Mouse (Mus musculus) mature B cell (primary cell): ENCODE results near the gene Rasgef1b.

Experiments used
- in situ Hi-C: fragments of 300-500 bp; cut with MboI; formaldehyde crosslinking; loops from 2 replicates; pipeline ENCODE4 v1.14.3; 2019

Rasgef1b gene

GRCm38 (mm10) chr5:99495354-99496156 is 233.3 kb downstream of the Rasgef1b start:
- in situ Hi-C loops: no loop called here

DNA sequence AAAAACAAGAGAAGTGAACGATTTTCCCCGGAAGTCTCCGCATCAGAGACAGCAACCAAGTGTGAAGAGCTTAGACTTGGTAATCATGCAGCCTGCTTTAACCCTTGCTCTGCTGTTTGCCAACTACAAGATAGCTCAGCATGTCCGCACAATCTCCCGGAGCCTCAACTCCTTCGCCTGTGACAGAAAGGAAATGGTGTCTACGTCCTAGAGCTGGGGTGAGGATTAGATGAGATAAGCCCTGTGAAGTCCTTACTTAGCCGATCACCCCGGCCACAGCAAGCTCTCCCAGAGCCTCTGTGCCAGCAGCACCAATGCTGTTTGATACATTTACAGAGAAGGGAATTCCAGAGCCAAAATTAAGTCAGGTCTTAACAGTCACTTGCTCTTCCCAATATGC is 235.0 kb downstream of the Rasgef1b start:
- in situ Hi-C loops: no loop called here

DNA sequence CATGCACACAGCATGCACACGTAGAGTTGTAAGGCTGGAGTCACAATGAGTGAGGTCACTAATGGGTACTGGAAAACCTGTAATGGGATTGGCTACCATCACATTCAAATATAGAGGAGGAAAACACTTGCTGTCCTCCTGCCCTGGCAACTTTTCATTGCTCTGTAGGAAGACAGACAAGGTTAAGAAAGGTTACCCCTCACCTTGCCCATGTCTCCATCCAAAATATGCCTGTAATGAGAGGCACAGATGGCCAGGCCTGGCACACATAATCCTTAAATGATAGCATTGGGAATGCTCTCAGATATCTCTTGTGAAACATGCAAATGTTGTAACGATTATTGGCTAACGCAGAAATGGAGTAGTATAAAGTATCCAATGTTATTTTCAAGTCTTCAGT is 235.8 kb downstream of the Rasgef1b start:
- in situ Hi-C loops: no loop called here

DNA sequence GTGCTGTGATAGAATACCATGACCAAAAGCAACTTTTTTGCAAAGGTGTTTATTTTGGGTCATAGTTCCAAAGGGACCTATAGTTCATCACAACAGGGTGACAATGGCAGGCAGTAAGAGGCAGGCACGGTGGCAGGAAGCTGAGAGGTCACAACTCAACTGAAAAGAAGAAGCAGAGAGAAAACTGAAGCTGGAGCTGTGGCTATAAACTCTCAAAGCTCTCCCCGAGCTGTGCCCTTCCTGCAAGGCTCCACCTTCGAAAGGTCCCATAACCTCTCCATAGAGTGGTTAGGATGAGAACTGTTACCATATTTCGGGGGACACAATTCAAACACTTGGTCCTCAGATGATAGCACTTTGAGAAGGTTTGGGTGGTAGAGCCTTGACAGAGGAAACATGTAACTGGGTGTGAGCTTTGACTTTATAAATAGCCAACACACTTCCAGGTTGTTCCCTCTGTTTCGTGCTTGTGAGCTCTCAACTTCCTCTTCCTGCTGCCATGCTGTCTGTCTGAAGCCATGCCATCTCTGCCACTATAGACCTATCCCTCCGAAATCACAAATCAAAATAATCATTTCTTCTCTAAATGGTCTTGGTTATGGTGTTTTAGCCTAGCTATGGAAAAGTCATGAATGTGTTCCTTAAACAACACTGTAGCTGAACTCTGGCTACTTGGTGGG is 240.2 kb downstream of the Rasgef1b start:
- in situ Hi-C loops: no loop called here

DNA sequence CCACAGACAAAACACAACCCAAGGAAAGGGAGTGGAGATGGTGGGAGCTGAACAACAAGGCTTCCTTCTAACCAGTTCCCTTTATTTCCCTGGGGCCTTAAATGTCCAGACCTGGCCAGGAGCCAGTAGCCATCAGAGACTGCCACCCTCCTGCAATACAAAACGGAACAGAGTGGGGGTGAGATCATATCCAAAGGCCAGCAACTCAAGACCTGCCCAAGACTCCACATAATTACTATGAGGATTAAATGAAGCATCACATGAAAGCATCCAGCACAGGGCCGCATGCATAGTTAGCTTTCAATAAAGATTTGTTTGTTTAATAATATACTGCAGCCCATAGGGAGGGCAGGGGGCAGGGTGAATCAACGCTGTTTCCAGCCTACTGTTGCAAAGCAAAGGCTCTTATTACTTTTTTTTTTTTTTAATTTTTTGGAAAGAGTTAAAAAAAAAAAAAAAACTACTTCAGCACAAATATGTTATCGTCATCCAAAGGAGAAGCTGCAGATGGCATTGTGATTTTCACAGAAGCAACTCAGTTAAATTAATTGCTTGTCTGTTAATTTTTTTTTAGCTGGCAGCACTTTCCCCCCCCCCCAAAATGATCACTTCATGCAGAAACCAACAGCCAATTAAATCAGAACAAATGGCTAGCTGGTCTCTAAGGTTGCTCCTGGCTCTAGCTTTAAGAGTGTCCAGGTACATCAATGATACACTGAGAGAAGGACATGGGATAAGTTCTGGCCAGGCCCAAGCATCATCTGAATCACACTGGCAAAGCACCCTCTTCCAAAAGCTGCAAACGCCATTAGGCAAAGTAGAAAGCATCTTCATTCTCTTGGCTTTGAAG is 241.6 kb downstream of the Rasgef1b start:
- in situ Hi-C loops: no loop called here

DNA sequence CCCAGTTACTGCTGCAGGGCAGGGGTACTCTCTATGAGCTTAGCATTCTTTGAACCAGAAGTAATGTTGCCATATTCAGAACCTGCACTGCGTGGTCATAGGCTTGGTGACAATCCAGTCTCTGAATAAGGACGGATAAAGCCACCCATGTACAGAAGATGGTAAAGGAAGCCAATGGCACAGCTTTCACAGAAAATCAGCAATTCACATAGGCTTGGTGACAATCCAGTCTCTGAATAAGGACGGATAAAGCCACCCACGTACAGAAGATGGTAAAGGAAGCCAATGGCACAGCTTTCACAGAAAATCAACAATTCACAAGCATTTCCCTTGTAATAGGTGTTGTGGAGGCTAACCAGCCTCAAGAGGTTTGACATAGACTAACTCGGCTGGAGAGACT is 245.7 kb downstream of the Rasgef1b start:
- in situ Hi-C loops: no loop called here

DNA sequence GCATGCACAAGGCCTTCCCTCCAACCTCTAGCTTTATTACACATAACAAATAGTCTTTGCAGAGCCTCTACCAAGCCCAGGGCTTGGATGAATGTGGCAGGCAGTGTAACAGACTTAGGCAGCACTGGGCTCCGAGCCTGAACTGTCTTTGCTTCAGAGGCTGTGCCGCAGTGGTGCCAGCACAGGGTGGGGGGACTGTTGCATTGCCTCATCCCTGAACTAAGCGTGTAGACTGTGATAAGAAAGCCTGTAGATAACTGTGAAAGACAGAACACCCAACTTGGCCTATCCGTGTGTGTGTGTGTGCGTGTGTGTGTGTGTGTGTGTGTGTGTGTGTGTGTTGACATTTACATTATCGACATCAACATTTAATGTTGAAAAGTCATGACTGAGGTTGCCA is 246.3 kb downstream of the Rasgef1b start:
- in situ Hi-C loops: no loop called here

DNA sequence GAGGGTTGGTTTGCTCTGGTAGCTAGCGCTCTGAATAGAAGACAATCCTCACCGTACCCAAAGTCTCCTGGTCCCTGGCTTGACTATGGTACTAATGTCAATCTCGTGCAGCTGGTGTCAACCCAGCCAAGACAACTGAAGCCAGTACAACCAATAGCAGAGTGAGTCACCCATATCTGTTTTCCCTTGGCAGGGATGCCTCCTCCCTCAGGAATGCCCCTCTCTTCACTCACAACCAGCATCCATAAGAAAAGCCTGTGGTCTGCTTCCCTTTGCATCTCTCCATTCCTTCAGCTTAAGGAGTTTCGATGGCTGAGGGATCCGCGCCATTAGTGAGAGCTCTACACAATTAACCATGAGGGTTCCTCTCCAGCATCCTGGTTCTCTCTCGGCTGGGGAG is 246.8 kb downstream of the Rasgef1b start:
- in situ Hi-C loops: no loop called here

- in situ Hi-C loops: no loop called here
These were observed 248.5 kb downstream of the Rasgef1b start for GRCm38 (mm10) chr5:99480078-99481031.

GRCm38 (mm10) chr5:99479263-99480077 is 249.4 kb downstream of the Rasgef1b start:
- in situ Hi-C loops: no loop called here

DNA sequence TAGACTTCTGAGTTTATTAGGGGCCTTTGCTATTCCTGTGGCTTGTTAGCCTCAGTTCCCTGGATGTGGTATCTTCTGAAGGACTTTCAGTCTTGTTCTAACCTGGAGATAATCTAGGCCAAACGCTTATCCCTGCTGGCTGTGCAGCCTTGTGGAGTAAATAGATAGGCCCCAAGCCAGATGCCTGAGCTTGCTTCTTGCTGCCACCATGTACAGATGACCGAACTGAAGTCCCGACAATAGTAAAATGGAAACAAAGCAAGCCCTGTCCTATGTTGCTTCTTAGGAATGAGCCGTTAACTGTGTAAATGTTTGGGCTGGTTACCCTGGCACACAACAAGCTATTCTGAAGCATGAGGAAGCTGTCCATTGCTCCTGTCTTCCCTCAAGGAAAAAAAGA is 250.1 kb downstream of the Rasgef1b start:
- in situ Hi-C loops: no loop called here

- in situ Hi-C loops: no loop called here
These were observed 251.4 kb downstream of the Rasgef1b start for GRCm38 (mm10) chr5:99477420-99477815.

DNA sequence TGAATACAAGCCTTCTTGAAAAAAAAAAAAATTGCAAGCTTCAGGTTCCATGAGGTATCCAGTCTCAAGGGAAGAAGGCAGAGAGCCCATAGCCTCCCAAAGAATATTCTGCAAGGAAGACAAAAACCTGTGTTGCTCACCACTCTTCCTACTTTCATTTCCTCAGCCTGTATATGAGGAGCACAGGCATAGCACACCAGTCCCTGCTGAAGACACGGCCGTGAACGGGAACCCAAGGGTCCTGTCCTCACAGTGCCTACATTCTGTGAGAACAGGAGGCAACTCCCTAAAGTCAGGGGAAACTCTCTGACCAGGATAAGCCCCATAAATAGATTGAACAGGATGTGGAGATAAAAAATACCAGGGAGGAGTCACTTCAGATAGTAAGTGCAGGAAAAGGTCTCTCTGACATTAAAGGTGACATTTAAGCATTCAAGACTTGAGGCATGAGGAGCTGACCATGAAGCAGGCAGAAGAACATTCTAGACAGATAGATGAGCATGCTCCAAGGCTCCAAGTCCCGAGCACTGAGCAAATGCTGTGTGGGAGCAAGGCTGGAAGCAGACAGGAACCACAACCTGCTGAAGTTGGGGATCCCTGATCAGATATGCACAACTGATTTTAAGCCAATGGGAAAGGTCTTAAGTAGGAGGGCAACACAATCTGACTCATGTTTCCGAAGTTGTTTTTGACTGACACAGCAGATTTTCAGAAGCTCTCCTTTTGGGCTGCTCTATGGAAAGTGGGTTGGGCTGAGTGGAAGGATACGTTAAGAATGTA is 252.0 kb downstream of the Rasgef1b start:
- in situ Hi-C loops: no loop called here

DNA sequence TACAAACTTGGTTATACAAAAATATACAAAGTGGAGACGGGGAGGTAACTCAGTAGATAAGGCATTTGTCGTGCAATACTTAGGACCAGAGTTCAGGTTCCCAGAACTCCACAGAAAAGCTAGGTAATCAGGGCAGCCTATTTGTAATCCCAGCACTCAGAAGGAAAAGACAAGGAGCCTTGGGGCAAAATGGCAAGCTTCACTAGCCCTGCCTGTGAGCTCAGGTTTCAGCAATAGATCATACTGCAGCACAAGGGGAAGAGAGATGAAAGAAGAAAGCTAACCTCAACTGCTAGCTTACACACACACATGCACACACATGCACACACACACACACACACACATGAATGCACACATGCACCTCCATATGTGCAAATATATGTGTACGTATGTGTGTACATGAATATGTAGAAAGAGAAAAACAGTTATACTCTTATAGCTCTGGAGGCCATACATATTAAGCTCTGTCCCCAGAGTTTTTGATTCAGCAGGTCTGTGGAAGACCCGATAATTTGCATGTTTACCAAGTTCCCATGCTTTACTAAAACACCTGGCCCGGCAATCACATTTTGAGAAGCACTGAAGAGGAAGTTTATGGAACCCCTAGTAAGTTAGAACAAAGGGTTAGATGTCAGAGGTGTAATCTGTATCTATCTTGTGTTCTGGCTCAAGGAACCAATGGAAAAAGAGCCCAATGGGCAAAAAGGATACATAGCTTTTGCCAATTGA is 256.1 kb downstream of the Rasgef1b start:
- in situ Hi-C loops: no loop called here

GRCm38 (mm10) chr5:99471790-99472189 is 257.1 kb downstream of the Rasgef1b start:
- in situ Hi-C loops: no loop called here

DNA sequence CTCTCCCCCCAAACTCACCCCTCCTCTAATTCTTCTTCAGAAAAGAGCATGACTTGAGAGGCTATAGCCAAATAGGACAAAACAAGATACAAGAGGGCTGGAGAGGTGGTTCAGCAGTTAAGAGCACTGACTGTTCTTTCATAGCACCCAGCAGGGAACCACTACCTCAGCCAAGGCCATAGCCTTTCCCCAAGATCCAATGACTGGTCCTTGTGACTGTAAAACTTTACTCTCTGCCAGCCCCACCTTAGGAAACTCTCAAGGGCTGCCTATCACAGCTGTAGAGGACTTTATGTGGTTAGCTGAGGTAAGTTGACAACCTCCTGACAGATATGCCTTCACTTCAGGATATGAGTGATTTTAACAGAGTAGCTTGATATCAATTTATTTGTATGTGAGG is 258.3 kb downstream of the Rasgef1b start:
- in situ Hi-C loops: no loop called here

DNA sequence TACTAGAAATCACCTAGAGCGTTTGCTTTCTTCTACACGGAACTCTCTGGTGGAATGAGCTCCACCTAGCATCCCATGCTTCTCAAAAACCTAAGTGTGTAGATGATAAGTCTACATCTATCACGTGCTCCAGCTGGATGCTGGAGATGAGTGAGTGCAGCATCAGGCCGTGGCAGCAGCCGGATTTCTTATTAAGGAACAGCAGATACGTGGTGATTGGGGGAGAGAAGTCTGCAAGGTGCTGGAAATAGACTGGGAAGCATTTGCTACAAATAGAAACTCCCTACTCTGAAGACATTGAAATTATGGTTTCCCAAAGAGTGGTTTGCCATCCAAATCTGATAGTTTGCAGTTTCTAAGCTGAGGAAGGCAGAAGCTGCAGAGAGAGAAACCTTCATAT is 269.9 kb downstream of the Rasgef1b start:
- in situ Hi-C loops: no loop called here

DNA sequence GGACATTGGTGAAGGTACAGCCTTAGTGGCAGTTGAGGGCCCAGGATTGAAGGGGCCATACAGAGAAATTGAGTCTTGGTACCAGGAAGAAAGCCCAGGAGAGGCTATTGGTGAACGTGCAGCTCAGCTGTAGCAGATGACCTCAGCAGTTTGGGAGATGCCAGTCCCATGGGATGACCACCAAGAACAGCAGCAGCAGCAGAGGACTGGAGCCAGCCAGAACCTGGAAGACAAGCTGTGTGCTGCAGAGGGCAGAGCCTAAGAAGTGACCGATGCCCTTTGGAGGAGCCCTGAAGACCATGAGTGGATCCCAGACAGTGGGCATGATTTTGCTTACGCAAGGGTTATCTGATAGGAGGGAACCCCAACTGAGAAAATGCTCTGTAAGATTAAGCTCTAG is 271.6 kb downstream of the Rasgef1b start:
- in situ Hi-C loops: no loop called here

- in situ Hi-C loops: no loop called here
These were observed 276.9 kb downstream of the Rasgef1b start for GRCm38 (mm10) chr5:99451939-99452338.
